Mouse (Mus musculus) forebrain, embryonic 15.5 days (tissue): ENCODE measurements at regions not wholly inside any gene's neighbourhood (a gene's known extent, or its start where the extent isn't known, plus 50 kb on each side); places are given as distances from the start of the nearest gene placed in this dataset.

ENCODE experiments used
- ATAC-seq: fragments of 200-750 bp; cut with Nextera tagmentation; replicated peaks from 2 replicates; pipeline ENCODE4 v1.8.0; 2017; ENCODE audit warnings: mild to moderate bottlenecking, moderate TSS enrichment, moderate library complexity
- H3K27ac ChIP-seq: fragments of 300-500 bp; sonication (generic); replicated peaks from 2 replicates; pipeline ENCODE4 v1.5.1; 2015; ENCODE audit warnings: mild to moderate bottlenecking, inconsistent platforms
- H3K27me3 ChIP-seq: fragments of 300-500 bp; sonication (generic); 2 replicates; pipeline ENCODE4 v1.6.1; 2015; ENCODE audit warnings: inconsistent platforms
- H3K36me3 ChIP-seq: fragments of 300-500 bp; sonication (generic); 2 replicates; pipeline ENCODE4 v1.6.1; 2015; ENCODE audit warnings: mild to moderate bottlenecking, inconsistent platforms
- H3K4me1 ChIP-seq: fragments of 300-500 bp; sonication (generic); 2 replicates; pipeline ENCODE4 v1.6.1; 2015; ENCODE audit warnings: inconsistent platforms
- H3K4me2 ChIP-seq: fragments of 300-500 bp; sonication (generic); replicated peaks from 2 replicates; pipeline ENCODE4 v1.6.1; 2015; ENCODE audit warnings: mild to moderate bottlenecking, inconsistent platforms
- H3K4me3 ChIP-seq: fragments of 300-500 bp; sonication (generic); 2 replicates; pipeline ENCODE4 v1.5.1; 2015; ENCODE audit warnings: mild to moderate bottlenecking, inconsistent platforms
- H3K9ac ChIP-seq: fragments of 300-500 bp; sonication (generic); replicated peaks from 2 replicates; pipeline ENCODE4 v1.6.1; 2015; ENCODE audit warnings: mild to moderate bottlenecking, inconsistent platforms
- H3K9me3 ChIP-seq: fragments of 300-500 bp; sonication (generic); 2 replicates; pipeline ENCODE4 v1.6.1; 2016; ENCODE audit warnings: inconsistent platforms
- WGBS: fragments of 180-500 bp; shearing (Covaris S2); methylation state at CpG from one replicate; pipeline ENCODE4 v1.1.7; 2015; ENCODE audit warnings: mixed read lengths; 5-methylcytosine and 5-hydroxymethylcytosine counted together

DNA sequence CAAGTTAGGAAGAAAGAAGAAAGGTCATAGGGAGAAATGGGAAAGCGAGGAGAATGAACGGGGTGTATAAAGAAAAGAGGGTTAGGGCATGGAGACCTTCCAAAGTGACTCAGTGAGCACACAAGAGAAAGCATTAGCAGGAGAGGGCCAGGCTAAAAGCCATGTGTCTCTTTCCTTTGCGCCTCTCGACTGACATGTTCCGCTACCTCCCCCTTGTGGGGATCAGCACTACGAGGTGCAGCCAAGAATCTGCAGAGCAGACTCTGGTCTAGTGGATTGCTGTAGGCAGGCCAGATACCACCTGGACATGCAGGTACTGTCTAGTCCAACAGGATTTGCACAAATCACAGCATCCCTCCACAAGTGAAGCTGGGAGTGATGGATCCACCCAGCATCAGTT is 54.0 kb downstream of the Kcna5 start:
- no peak for ATAC-seq
- no peak overlapping the region for H3K9ac ChIP-seq
- H3K27ac ChIP-seq: no peak overlapping the region
- H3K9me3 ChIP-seq: no peaks in the 10 kb centered on the region
- no peaks in the 10 kb centered on the region for H3K36me3 ChIP-seq
- H3K4me2 ChIP-seq: no peak overlapping the region
- no peak overlapping the region for H3K4me3 ChIP-seq
- no peaks in the 10 kb centered on the region for H3K4me1 ChIP-seq
- 64% methylated on average over 6 of the region's 6 CpGs for WGBS
- no peaks in the 10 kb centered on the region for H3K27me3 ChIP-seq

DNA sequence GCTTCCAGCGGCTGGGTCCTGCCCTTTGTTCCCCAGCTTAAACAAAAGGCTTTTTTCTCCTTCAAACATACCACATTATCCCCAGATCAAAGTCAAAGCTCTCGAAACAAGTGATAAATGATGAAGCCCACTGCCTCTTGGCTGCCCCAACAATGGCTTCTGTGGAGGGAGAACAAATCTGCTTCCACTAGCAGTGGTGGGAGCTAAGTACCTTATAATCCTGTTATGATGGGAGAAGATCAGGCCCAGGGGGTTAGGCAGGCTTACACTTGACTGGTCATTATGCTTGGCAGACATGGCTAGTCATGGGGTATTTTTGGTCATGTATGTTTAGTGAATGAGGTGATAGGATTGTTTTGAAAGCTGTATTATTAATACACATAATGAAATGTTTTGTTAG is 57.7 kb downstream of the Kcna5 start:
- Histone ChIP-seq H3K4me3 (no peak overlapping the region), H3K27ac (no peak overlapping the region), H3K4me1 (no peaks in the 10 kb centered on the region), H3K36me3 (no peaks in the 10 kb centered on the region), H3K9me3 (no peaks in the 10 kb centered on the region), H3K4me2 (no peak overlapping the region), H3K9ac (no peak overlapping the region), H3K27me3 (no peaks in the 10 kb centered on the region)
- WGBS: 4% methylated on average over 2 of the region's 2 CpGs
- ATAC-seq: no peak

DNA sequence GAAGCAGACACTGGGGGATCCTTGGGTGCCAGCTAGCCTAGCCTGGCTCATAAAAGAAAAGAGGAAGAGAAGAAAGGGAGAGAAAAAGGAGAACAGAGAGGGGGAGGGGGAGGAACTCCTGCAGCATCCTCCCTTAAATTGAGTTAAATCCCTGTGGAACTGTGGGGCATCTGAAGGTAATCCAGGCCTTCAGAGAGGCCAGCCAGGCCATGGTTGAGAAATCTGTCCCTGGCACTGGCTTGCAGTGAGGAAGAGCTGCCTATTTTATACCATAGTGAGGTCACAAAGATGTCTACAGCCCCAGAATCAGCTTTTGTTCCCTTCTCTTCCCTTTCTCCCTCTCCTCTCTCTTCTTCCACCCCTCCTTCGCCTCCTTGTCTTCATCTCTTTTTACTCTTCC is 58.5 kb downstream of the Kcna5 start:
- H3K9ac ChIP-seq: no peak overlapping the region
- ATAC-seq: no peak
- no peaks in the 10 kb centered on the region for H3K4me1 ChIP-seq
- no peak overlapping the region for H3K4me3 ChIP-seq
- no peaks in the 10 kb centered on the region for H3K9me3 ChIP-seq
- no peaks in the 10 kb centered on the region for H3K36me3 ChIP-seq
- 94% methylated on average over 1 of the region's 1 CpGs for WGBS
- H3K27me3 ChIP-seq: no peaks in the 10 kb centered on the region
- H3K27ac ChIP-seq: no peak overlapping the region
- H3K4me2 ChIP-seq: no peak overlapping the region

DNA sequence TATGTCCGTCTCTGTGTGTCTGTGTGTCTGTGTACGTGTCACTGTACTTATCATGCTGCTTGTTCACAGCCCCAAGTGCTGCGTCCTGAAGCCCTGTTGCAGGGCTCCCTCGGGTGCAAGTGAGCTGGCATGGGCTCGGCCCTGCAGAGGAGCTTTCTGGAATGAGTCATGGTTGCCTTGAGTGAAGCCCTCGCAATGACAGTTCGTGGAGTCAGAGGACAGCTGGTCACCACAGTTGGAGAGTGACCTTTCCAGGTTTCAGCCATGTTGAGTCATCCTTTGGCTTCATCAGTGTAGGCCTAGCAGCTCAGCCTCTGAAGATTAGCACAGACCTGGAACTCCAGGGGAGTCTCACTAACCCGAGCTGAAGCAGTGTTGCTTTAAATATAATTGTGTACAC is 59.7 kb downstream of the Kcna5 start:
- no peak overlapping the region for H3K4me2 ChIP-seq
- no peaks in the 10 kb centered on the region for H3K9me3 ChIP-seq
- no peak for ATAC-seq
- no peak overlapping the region for H3K4me3 ChIP-seq
- no peak overlapping the region for H3K27ac ChIP-seq
- no peak overlapping the region for H3K9ac ChIP-seq
- 83% methylated on average over 8 of the region's 8 CpGs for WGBS
- H3K36me3 ChIP-seq: no peaks in the 10 kb centered on the region
- no peaks in the 10 kb centered on the region for H3K27me3 ChIP-seq
- no peaks in the 10 kb centered on the region for H3K4me1 ChIP-seq

DNA sequence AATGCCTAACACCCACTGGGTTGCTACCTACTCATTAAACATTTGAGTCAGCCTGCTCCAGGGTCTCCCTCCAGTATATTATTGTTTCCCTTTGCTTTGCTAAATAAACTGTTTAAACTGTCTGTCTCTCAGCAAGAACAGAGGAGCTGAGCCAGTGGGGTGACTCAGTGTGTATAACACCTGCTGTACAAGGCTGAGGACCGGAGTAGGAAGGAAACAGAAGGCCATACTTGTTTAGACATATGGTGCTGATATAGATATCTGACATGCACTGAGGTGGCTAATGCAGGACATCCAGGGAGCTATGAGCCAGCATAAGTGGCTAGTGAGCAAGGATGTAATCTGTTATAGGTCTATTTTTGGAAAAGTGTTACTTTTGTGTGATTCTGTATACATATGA is 81.5 kb downstream of the Kcna5 start:
- 54% methylated on average over 1 of the region's 1 CpGs for WGBS
- Histone ChIP-seq H3K36me3 (no peaks in the 10 kb centered on the region), H3K4me1 (no peaks in the 10 kb centered on the region), H3K27me3 (no peaks in the 10 kb centered on the region), H3K27ac (no peak overlapping the region), H3K4me3 (no peak overlapping the region), H3K4me2 (no peak overlapping the region), H3K9ac (no peak overlapping the region), H3K9me3 (no peaks in the 10 kb centered on the region)
- no peak for ATAC-seq

DNA sequence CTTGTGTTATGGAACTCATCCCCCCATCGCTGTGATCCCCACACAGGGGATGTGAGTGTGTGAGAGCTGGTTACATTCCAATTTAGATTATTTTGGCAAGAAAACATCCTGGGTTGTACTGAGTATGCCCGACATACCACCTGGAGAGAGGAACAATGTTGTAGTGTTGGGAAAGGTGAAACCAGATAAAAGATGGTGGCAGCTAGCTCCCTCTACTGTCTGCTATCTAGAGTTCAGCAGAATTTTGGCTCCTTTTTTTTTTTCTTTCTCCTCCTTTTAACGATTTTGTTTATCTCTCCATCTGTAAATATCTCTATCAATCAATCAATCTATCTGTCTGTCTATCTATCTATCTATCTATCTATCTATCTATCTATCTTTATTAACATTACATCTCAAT is 89.7 kb downstream of the Kcna5 start:
- 26% methylated on average over 3 of the region's 3 CpGs for WGBS
- Histone ChIP-seq H3K4me3 (no peak overlapping the region), H3K36me3 (no peaks in the 10 kb centered on the region), H3K27ac (no peak overlapping the region), H3K4me1 (no peaks in the 10 kb centered on the region), H3K9ac (no peak overlapping the region), H3K4me2 (no peak overlapping the region), H3K27me3 (no peaks in the 10 kb centered on the region), H3K9me3 (no peaks in the 10 kb centered on the region)
- no peak for ATAC-seq

DNA sequence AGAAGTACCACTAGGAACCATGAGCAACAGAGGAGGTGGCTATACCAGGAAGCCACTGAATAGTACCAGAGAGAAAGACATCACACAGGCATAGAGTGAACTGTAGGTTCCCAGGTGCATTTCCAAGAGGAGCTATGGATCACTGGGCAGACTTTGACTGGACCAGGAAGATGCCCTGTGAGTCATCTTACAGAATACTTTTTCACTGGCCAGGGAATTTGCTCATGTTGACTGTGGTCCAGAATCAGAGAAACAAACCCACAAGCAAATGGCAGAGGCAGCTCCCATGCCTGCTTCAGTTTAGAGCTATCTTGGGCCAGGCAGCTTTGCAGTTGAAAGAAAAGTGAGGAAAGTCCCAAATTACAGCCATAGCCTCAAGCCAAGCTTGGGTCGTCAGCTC is 95.0 kb downstream of the Kcna5 start:
- WGBS: 83% methylated on average over 1 of the region's 1 CpGs
- Histone ChIP-seq H3K9me3 (no peaks in the 10 kb centered on the region), H3K4me1 (no peaks in the 10 kb centered on the region), H3K27me3 (no peaks in the 10 kb centered on the region), H3K36me3 (no peaks in the 10 kb centered on the region), H3K9ac (no peak overlapping the region), H3K4me2 (no peak overlapping the region), H3K4me3 (no peak overlapping the region), H3K27ac (no peak overlapping the region)
- no peak for ATAC-seq

GRCm38 (mm10) chr6:126437976-126438736 is 97.1 kb downstream of the Kcna5 start:
- Histone ChIP-seq H3K4me2 (no peak overlapping the region), H3K4me1 (no peaks in the 10 kb centered on the region)

GRCm38 (mm10) chr6:126427208-126427607 is 108.0 kb downstream of the Kcna5 start:
- no peaks in the 10 kb centered on the region for H3K9me3 ChIP-seq
- H3K9ac ChIP-seq: no peak overlapping the region
- no peak overlapping the region for H3K27ac ChIP-seq
- no peak for ATAC-seq
- H3K36me3 ChIP-seq: no peaks in the 10 kb centered on the region
- H3K4me3 ChIP-seq: no peak overlapping the region
- no peaks in the 10 kb centered on the region for H3K27me3 ChIP-seq
- H3K4me1 ChIP-seq: no peaks in the 10 kb centered on the region
- H3K4me2 ChIP-seq: no peak overlapping the region

More at GRCm38 (mm10) chr6:126437976-126438736, 97.1 kb downstream of the Kcna5 start:
- Histone ChIP-seq H3K4me3 (no peak overlapping the region), H3K9ac (no peak overlapping the region), H3K36me3 (no peaks in the 10 kb centered on the region), H3K27ac (no peak overlapping the region), H3K27me3 (no peaks in the 10 kb centered on the region), H3K9me3 (no peaks in the 10 kb centered on the region)
- WGBS: 71% methylated on average over 1 of the region's 1 CpGs
- no peak for ATAC-seq

GRCm38 (mm10) chr6:126405736-126406135 is 129.5 kb downstream of the Kcna5 start:
- 39% methylated on average over 3 of the region's 3 CpGs for WGBS
- no peak for ATAC-seq
- no peaks in the 10 kb centered on the region for H3K9me3 ChIP-seq
- no peaks in the 10 kb centered on the region for H3K36me3 ChIP-seq
- H3K4me3 ChIP-seq: no peak overlapping the region
- H3K9ac ChIP-seq: no peak overlapping the region
- no peaks in the 10 kb centered on the region for H3K4me1 ChIP-seq
- no peak overlapping the region for H3K4me2 ChIP-seq
- no peak overlapping the region for H3K27ac ChIP-seq
- H3K27me3 ChIP-seq: no peaks in the 10 kb centered on the region

DNA sequence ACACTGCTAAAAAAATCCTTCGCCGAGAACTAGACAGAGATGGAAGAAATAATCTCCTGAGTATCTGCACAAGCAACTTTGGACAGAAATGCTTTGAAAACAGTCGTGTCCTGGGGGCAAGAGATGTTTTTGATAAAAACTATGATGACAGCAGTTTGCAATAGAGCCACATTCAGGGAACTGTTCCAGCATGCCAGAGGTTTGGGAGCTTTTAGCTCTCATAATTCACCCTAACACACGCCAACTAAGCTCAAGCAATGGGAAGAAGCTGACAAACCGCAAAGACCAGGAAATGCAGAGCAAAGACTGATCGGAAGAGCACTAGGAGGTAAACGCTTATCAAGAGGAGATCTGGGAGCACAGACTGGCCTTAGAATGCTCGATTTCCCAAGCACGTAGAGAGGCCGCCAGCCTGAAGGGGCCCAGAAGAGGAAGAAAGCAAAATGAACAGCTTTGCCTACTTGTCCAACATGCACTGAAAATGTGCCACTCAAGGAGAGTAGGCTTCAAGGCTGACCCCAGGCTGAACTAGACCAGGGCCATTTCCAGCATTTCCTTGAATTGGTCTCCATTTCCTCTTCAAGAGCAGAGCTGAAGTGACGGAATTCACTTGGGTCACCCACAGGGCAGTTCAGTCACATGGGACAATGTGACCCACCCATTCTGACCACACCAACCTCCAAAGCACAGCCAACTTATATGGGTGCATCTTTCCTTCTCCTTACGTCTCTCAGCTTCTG is 130.7 kb downstream of the Kcna5 start:
- Histone ChIP-seq H3K4me1 (no peaks in the 10 kb centered on the region), H3K27me3 (no peaks in the 10 kb centered on the region), H3K36me3 (no peaks in the 10 kb centered on the region), H3K4me2 (no peak overlapping the region), H3K4me3 (no peak overlapping the region), H3K9me3 (no peaks in the 10 kb centered on the region), H3K27ac (no peak overlapping the region), H3K9ac (no peak overlapping the region)
- ATAC-seq: no peak
- WGBS: 87% methylated on average over 12 of the region's 12 CpGs

DNA sequence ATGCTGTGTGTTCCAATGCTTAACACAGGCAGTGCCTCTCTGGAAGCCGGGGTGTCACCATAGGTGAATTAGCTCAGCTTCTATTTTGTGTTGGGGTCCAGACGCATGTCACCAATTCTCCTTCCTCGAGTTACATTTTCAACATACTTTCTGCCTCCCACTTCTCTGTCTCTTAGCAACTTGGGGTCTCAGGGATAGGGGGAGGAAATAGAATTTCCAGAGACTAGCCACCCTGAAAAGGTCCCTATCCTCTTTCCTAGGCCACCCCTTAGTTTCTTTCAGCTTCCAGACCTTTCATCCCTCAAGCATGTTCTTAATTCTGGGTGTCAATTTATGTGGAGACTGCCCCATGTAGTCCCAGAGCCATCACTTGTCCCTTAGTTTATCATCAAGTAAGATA is 135.6 kb downstream of the Kcna5 start:
- Histone ChIP-seq H3K4me2 (no peak overlapping the region), H3K36me3 (no peaks in the 10 kb centered on the region), H3K27me3 (no peaks in the 10 kb centered on the region), H3K9ac (no peak overlapping the region), H3K27ac (no peak overlapping the region), H3K9me3 (no peaks in the 10 kb centered on the region), H3K4me3 (no peak overlapping the region), H3K4me1 (peaks cover 9% of the 10 kb centered on the region; the same call in 1 of the 2 replicates)
- WGBS: 80% methylated on average over 3 of the region's 3 CpGs
- no peak for ATAC-seq

- Histone ChIP-seq H3K9me3 (no peaks in the 10 kb centered on the region), H3K4me3 (no peak overlapping the region), H3K4me2 (no peak overlapping the region), H3K27ac (no peak overlapping the region), H3K27me3 (no peaks in the 10 kb centered on the region), H3K9ac (no peak overlapping the region), H3K36me3 (no peaks in the 10 kb centered on the region), H3K4me1 (peaks cover 16% of the 10 kb centered on the region; the same call in 1 of the 2 replicates)
- WGBS: 2% methylated on average over 2 of the region's 2 CpGs
- ATAC-seq: no peak
Observed at GRCm38 (mm10) chr6:126398641-126399040, 136.6 kb downstream of the Kcna5 start.
